Mouse (Mus musculus) gastrocnemius, postnatal 4 days (tissue): ENCODE data around the gene Cyp4a31. TPM values are rescaled to one million over a fixed set of nuclear protein-coding genes. Genes with fewer than 3 reads are reported as not detected.

Source experiments
- total RNA-seq, 2 experiments: library from RNA; stranded (reverse); gene quantifications; 2 replicates each; pipeline ENCODE4 v1.2.3; 2021

Gene Cyp4a31
- total RNA-seq, 2 experiments from 2014 or later = not detected

Other genes with a start within 250 kb of the Cyp4a31 start
- not detected for gene Cyp4a12b, start 152.0 kb upstream of the Cyp4a31 start, total RNA-seq
- not detected for gene Cyp4a30b, start 111.0 kb upstream of the Cyp4a31 start, total RNA-seq
- gene Cyp4a14, start 67.5 kb upstream of the Cyp4a31 start, total RNA-seq = under 1 TPM in 1 of 2 experiments, not detected in 1; 0.67 TPM
- gene Cyp4a10, start 45.4 kb upstream of the Cyp4a31 start, total RNA-seq = under 1 TPM in 1 of 2 experiments, not detected in 1; 0.13 TPM
- not detected for gene Cyp4a32, start 37.3 kb downstream of the Cyp4a31 start, total RNA-seq
- gene Cyp4b1, start 84.1 kb downstream of the Cyp4a31 start, total RNA-seq = 1 to 10 TPM; 1.9 to 3.0 TPM
- gene Efcab14, start 174.1 kb downstream of the Cyp4a31 start, total RNA-seq = 10 to 100 TPM; 36.5 to 40.3 TPM
- 1 to 10 TPM; 1.0 to 1.1 TPM for gene Tex38, start 217.4 kb downstream of the Cyp4a31 start, total RNA-seq
- gene Atpaf1, start 221.2 kb downstream of the Cyp4a31 start, total RNA-seq = 10 to 100 TPM; 30.3 to 32.0 TPM